Mouse (Mus musculus) kidney, postnatal 4 days (tissue): ENCODE results near the gene Csk.

Experiments used
- DNase-seq, 2 experiments: peaks; one replicate each; pipeline ENCODE4 v3.0.0; 2021; ENCODE audit warnings: mixed read lengths in 2 of 2

Csk gene

DNA sequence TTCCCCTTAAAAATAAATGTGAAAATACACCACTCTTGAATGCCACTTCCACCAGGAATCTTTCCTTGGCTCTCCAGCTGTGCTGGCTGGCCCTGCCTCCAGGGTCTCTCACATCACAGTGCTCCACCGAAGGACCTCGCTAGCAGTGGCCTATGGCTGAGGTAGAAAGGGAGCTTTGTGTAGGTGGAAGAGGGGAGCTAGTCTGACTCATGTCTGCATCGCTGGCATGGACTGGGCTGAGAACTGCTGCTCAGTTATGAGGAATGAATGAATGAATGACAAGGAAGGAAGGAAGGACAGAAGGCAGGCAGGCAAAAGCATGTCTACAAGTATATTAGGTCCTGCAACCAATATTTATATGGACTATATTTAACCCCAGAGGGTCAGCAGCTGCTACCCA is 16.2 kb downstream of the Csk start:
- no peak for DNase-seq

- peak in 1 of 2 experiments; percentile 41 for DNase-seq
Measured at GRCm38 (mm10) chr9:57633481-57634024, 19.9 kb downstream of the Csk start.

DNA sequence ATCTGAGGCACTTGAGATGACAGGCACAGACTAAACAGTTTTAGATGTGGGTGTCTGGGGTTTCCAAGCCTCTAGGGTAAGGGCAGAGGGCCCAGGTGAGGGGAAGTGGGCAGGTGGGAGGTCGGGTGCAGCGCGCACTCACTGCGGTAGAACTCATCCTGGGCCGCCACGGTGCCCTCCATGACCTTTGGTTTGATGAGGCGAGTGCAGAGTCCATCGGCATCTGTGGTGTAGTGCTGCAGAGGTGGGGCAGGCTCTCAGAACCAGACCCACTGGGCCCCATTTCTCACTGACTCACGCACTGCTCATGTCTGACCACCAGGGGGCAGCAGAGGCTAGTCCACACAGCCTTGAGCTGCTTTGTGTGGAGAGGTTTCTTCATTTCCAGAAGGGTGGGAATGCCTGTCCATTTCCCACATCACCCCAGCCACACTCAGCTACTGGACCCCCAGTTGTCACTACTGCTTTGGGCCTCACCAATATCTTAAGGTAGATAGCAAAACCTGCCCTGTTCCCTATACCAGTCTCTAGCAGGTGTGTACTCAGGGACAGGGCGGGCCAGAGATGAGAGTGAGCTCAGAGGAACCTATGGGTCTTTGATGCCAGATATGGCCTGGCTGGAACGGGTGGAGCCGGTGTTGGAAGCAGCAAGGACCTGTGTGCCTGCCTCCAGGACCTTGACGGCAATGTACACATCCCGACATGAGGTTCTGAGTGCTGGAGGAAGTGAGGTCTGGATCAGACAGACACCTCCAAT is 24.1 kb downstream of the Csk start:
- peak; percentile 88 to 89 for DNase-seq

GRCm38 (mm10) chr9:57628717-57629116 is 24.7 kb downstream of the Csk start:
- no peak for DNase-seq

GRCm38 (mm10) chr9:57627892-57628291 is 25.5 kb downstream of the Csk start:
- no peak for DNase-seq

GRCm38 (mm10) chr9:57627191-57627590 is 26.2 kb downstream of the Csk start:
- DNase-seq: no peak

- DNase-seq: no peak
Measured at GRCm38 (mm10) chr9:57625674-57626500, 27.5 kb downstream of the Csk start.

- no peak for DNase-seq
Measured at GRCm38 (mm10) chr9:57624295-57624694, 29.1 kb downstream of the Csk start.

DNA sequence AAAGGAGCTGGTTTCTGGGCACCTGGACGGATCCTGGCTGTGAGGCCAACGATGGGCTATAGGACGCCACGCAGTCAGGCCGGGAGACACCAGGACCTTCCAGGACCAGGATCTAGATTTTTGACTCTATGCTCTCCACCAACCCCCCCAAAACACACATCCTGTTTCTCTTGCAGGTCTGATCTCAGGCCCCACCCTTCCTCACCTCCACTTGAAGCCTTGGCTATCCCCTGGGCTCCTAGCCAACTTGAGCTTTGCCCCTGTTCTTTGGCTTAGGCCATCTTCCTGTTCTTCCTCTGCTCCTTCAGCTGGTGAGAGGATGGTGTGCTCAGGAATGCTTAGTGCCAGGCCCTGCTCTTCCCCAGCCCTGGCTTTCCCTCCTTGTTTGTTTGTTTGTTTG is 32.8 kb downstream of the Csk start, which contains the start of gene Lman1l:
Gene Lman1l (minus strand): TSS at position 101 of the 400 bp plus-strand sequence.
- no peak for DNase-seq

- DNase-seq: no peak
Measured at GRCm38 (mm10) chr9:57618854-57619253, 34.6 kb downstream of the Csk start.

DNA sequence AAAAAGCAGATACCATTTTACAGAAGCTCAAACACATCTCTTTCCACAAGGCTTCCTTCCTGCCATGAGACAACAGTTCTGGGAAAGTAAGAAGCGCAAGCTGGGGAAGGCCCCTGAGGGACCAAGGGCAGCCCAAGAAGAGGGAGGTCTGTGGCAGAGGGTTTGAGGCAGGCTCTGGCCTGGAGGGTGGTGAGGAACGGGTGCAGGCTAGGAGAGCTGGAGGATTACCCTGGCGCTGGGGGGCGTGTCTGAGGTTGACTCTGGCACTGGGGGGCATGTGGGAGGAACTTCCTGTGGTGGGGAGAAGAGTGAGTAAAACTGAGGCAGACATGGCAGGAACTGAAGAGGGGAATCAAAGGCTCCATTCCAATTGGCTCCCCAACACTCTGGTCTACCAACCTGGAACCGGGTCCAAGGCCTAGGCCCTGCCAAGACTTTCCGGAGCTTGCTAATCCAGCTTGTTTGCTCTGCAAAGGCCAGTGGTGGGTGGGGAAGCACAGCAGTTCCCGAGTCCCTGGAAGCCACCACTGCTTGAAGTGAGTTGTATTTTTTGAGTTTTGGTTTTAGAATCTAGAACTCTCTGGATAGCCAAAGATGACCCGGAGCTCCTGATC is 35.8 kb downstream of the Csk start:
- DNase-seq: no peak

- no peak for DNase-seq
Measured at GRCm38 (mm10) chr9:57614786-57615185, 38.6 kb downstream of the Csk start.

DNA sequence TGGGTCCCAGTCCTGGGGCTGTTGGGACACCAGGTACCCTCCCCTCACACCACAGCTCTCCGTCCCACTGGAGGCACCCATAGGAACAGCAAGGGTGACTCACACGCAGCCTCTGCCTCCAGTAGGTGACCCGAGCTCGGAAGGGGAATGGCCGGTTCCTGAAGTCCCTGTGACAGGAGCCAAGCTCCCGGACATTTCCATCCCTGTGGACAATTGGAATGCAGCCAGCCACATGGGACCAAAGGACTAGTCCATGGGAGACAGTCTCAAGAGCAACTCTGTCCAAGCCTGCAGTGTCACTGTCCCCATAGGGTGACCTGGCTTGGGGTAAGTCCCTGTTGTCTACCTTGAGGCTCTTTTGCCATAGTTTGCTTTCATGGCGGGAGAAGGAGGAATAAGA is 39.5 kb downstream of the Csk start:
- no peak for DNase-seq

DNA sequence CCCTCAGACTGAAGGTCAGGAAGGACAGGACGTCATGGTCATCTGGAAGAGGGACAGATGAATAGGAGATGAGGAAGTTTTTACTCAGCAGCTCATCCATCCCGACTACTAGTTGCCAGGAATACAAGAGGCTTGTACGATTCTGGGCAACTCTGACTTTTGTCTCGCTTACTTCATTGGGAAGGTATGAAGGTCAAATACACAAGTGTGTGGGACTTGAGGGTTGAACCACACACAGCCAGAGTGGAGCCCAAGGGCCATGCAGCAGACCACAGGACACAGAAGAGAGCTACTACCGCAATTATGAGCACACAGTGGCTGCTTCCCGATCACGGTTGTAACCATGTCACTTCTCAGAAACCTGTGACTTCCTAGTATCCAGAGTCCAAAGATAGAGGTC is 40.8 kb downstream of the Csk start:
- no peak for DNase-seq

- DNase-seq: no peak
Measured at GRCm38 (mm10) chr9:57610359-57610826, 43.0 kb downstream of the Csk start.

GRCm38 (mm10) chr9:57609803-57610202 is 43.6 kb downstream of the Csk start:
- peak in 1 of 2 experiments; percentile 47 for DNase-seq

DNA sequence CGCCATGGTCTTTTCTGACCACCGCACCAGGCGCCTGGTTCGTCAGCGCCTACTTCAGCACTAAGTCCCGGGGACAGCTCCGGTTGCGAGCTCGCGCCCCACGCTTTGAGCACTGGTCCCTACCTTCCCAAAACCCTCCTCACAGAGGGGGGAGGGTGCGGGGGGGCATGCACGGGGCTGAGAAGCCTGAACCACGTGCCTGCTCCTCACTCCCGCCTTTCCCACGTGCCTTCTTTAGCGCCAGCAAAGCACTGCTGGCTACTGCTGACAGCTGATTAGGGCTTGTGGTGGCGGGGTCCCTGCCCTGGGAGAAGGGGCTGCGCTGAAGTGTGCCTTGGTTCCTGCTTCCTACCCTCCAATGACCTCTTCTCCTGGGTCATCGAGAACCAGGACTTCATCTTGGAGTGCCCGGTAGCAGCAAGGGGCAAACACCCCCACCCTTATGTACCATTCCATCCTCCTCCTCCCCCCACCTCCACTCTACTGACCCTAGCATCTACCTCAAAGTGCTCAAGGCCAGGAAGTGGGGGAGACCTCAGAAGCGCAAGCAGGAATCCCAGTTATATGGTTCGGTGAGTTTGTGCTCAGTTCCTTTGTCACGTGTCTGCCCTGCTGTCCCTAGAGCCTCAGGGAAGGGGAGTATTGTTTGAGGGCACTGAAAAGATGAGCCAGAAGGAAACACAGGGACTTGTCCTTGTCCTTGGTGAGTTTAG is 47.1 kb downstream of the Csk start, which contains the start of gene Cplx3:
Gene Cplx3 (minus strand): TSS at position 143 of the 713 bp plus-strand sequence.
- peak; percentile 87 to 90 for DNase-seq

DNA sequence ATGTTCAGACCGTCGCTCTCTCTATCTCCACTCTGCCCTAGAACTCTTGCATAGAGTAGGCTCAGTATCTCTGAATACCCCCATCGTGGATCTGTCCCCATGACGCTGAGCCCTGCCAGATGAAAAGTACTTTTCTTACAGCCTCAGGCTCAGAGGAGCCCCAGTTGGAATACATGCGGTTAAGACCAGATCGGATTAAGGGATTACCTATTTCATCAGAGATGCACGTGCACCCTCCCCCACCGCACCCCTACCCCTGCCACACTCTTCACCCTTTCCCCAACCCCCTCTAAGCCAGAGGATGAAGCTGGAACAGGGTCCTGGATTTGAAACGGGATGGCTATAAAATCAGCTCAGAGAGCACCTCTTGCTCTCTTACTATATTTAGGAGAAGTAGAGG is 47.9 kb downstream of the Csk start:
- DNase-seq: no peak

DNA sequence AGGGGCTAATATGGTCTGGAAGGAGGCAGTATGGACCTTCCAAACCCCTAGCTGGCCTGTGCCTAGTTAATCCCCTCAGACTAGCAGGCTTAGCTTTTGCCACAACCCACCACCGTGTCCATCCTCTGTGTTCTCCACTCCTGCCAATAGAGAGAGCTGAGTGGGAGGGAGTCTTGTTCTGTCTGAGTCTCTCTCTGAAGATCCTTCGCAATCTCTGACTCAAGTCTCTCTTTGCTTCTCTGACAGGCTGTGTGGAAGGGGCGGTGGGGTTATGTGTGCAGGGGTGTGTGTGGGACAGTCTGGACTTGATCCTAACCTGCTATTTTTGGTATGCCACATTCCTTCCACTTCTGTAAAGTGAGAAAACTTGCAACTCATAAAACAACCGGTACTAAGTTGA is 48.6 kb downstream of the Csk start:
- no peak for DNase-seq

DNA sequence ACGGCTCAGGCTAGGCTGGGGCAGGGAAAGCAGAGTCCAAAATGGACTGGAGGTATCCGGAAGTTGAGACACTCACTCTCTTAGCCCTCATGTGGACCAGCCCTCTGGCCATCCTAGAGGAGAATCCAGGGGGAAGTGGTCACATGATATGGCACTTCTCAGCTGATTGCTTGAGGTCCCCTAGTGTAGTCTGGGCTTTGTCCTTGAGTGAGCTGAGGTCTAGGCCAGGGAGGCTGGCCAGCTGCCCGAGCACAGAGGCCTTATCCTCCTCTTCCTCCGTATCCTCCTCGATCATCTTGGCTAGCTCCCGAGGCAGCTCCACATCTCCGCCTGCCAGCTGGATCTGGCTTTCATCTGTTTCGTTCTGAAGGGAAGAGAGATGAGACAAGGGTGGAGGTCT is 51.3 kb downstream of the Csk start:
- no peak for DNase-seq

DNA sequence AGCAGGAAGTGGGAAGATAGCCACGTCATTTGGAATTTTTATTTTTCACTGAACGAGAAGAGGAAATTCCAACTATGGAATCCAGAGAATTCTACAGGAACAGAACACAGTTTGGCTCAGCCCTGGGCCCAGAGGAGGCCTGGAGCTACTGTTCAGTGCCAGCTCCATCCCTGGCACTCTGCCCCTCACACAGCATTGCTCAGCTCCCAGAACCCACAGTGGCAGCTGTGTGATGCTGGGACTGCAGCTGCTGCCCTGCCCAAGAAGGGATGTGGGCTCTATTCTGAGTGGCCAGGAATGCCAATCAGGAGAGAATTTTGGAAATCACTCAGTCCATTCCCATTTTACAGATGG is 52.1 kb downstream of the Csk start:
- peak in 1 of 2 experiments; percentile 35 for DNase-seq

GRCm38 (mm10) chr9:57600620-57601352 is 52.6 kb downstream of the Csk start:
- peak; percentile 68 to 74 for DNase-seq
